Mouse (Mus musculus) layer of hippocampus, adult 11-12 months (tissue): ENCODE measurements at regions not wholly inside any gene's neighbourhood (a gene's known extent, or its start where the extent isn't known, plus 50 kb on each side); places are given as distances from the start of the nearest gene placed in this dataset.
"Not testable (repeated sequence)": the region's sequence is repeated elsewhere in the genome, so short reads cannot be mapped to it uniquely, and the experiment has no call there.

Experiments
- DNase-seq: peaks from one replicate; pipeline ENCODE4 v3.0.0; 2022; ENCODE audit warnings: low spot score

GRCm38 (mm10) chr15:3685254-3685653, 102.0 kb upstream of the Ghr start:
- no peak for DNase-seq

GRCm38 (mm10) chr15:3677026-3677425, 93.7 kb upstream of the Ghr start:
- DNase-seq: not testable (repeated sequence)

GRCm38 (mm10) chr15:3672586-3672985, 89.3 kb upstream of the Ghr start:
- DNase-seq: no peak

- DNase-seq: no peak
Observed at GRCm38 (mm10) chr15:3671169-3671568, 87.9 kb upstream of the Ghr start.

- DNase-seq: no peak
Observed at GRCm38 (mm10) chr15:3669411-3669810, 86.1 kb upstream of the Ghr start.

GRCm38 (mm10) chr15:3668863-3669262, 85.6 kb upstream of the Ghr start:
- no peak for DNase-seq

GRCm38 (mm10) chr15:3648741-3649140, 65.4 kb upstream of the Ghr start:
- no peak for DNase-seq

- no peak for DNase-seq
Observed at GRCm38 (mm10) chr15:3640091-3640490, 56.8 kb upstream of the Ghr start.
